Mouse (Mus musculus) kidney, adult 11 months (tissue): ENCODE measurements at regions not wholly inside any gene's neighbourhood (a gene's known extent, or its start where the extent isn't known, plus 50 kb on each side); places are given as distances from the start of the nearest gene placed in this dataset.

Experiments
- DNase-seq: peaks from one replicate; pipeline ENCODE4 v3.0.0; 2022

DNA sequence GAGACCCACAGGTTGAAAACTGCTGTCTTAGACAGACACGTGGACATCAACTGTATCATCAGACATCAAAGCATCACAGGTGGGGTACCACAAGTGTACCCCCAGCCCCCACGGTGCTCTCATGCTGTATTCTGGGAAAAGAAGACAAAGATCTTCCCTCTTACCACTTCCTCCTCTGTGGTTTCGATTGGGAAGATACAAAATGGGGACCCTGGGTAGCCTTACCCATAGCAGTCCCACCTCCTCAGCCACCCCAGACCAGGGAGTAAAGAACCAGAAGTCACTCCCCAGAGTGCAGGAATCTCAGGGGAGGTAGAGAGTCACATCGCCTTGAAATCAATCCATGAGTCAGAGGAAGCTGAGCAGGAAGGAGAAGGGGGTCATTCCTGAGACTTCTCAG lies 60.7 kb upstream of the Ctnnb1 start:
- no peak for DNase-seq

DNA sequence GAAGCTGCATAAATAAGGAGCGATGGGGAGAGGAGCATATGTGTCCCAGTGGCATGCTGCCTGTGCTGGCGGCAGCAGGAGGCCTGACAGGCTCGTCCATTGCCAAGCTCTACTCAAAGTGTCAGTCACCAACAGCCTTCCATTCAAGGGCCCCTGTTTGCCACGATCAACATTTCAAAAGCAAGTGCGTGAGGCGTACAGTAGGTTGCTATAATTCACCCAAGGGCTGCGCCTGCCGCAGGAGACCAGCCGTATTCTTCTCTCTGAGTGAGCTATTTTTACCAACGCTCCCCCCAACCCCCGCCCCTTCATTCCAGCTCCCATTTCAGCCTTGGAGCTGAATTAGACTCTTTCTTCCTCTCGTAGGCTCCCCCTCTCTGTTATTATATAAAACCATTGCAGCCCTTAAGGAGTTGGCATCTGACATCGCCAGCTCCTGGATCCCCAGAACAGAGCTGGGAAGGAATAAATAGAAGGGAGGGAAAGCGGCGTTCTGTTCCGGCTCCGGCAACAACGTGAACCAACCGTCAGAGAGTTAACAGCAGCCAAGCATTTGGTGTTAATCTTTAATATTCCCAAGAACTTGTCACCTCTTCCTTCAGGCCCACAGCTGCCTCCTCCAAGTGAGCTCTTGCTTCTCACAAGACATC lies 59.5 kb upstream of the Ctnnb1 start:
- peak; percentile 14 for DNase-seq

DNA sequence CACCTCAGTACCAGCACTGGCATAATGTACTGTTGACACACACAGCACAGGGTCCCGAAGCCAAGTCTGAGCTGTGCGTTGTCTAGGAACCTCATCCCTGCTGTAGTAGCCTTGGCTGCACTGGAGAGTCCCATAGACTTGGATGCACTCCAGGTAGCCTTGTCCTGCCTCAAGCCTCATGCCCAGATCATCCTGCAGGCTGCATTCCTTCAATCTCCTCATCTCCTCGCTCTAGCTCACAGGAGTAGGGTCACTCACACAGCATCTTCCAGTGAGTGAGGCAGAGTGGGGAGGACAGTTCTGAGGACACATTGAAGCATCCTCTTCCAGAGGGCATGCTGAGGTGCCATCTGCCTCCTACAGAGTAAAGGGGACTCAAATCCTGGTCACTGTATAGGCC lies 55.7 kb upstream of the Ctnnb1 start:
- no peak for DNase-seq

DNA sequence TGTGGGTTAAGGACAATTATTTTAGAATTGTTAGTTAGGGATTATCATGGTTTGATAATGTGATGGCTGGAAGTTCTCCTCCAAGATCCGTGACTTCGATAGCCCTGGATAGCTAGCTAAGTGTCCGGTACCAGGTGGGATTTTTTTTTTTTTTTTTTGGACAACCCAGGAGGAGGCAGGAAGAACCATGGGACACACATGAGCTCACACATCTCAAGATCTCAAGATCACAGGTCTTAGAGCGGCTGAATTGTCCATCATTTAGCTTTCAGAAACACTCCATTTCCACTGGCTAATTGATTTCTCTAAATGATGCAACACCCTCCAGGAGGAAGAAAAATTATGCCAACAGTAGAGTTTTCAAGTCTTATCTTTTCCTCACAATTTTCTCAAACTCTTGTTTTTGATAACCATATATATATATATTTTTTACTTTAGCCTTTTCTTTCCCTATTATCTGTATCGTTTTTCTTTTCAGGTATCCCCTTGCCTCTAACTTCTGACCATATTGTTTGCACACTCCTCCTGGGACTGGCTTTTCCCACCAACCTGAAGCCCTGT lies 54.5 kb upstream of the Ctnnb1 start:
- DNase-seq, result no peak

DNA sequence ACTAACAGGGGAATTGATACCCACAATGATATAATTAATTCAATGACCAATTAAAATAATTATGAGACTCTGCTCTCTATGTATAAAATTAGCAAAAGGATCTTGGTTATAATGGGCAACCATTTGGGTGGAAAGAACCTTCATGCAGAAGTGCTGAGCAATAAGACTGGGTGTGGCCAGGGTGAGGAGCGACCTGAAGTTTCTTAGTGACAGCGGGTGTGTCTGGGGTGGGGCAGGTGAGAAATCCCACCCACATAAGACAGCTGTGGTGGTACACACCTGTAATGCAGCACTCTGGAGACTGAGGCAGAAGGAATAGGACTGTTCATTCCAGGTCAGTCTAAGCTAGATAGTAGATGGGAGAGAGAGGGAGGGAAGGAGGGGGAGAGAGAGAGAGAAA lies 51.9 kb upstream of the Ctnnb1 start:
- DNase-seq, result no peak
